31 mouse cellular contexts compared by ENCODE assay signal in the genomic region with DNA sequence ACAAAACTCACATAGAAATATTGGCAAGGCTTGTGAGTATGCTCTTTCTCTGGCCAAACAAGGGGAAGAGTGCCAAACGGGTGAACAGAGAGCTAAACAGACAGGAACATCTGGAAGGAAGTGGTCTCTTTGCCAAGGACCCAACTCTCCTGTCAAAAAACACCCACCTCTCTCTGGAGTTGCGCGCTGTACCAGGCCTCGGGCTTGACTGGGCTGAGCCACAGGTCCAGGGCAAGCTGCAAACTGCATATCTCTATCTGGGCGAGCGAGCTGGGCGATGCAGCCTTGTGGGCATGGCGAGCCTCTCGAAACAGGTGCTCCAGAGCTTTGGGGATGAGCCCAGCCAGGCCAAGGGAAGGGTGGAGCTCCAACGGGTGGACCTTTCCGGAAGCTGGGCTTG.
DNase-seq lines count a peak whose midpoint lies in the region; ATAC-seq and TF ChIP-seq lines count a peak whose summit lies in the region.
"Had no signal": no experiment of that assay in that cellular context is flagged by ENCODE, and none has a peak within 500 bp of the region (broad histone marks: within the 10 kb centered on the region; RNA-seq: fewer than 3 reads in every experiment).

No protein-coding gene starts in this region.

- no peak for TF ChIP-seq CTCF in liver, adult 2 months (IDR thresholded peaks at IDR 0.05; ENCODE audit: low read depth, low read length)

- DNase-seq in liver, adult 2 months (ENCODE audit: extremely low read depth, low read depth, low spot score) = peak; percentile 15
- DNase-seq in fat pad, adult 2 months (ENCODE audit: extremely low read depth, low read depth, low spot score) = peak; percentile 63
- DNase-seq in skeletal muscle tissue, adult 2 months (ENCODE audit: low read depth, low spot score) = peak; percentile 3
- DNase-seq in thymus, postnatal 25 days = peak; percentile 63
- no peak for DNase-seq in adrenal gland, postnatal 25 days
- DNase-seq in limb, embryonic 10.5 days (ENCODE audit: low spot score) = no peak
- no peak for DNase-seq in adrenal gland, adult 18-20 months (ENCODE audit: low spot score in 2 of 2)
- DNase-seq: adrenal gland, adult 8-10 months; B cell, adult 2 months; cerebellum, adult 2 months; cerebellum, postnatal 25 days; heart, adult 2 months; heart, postnatal 36 days; kidney, adult 2 months; kidney, postnatal 10 days; layer of hippocampus, postnatal 36 days; liver, embryonic 13.5 days had no signal

- WGBS in liver, adult 2 months = 86% methylated on average over 11 of the region's 11 CpGs
- WGBS in liver, embryonic 12.5 days (ENCODE audit: insufficient replicate concordance) = 69% methylated on average over 11 of the region's 11 CpGs
- 92% methylated on average over 11 of the region's 11 CpGs for WGBS in limb, embryonic 10.5 days

- no peak for TF ChIP-seq POLR2A in liver, adult 2 months (IDR thresholded peaks at IDR 0.05; ENCODE audit: extremely low read depth, insufficient read depth, low read length)

- no peak for ATAC-seq in liver, embryonic 12.5 days
- ATAC-seq: forebrain, embryonic 15.5 days; midbrain, embryonic 16.5 days; Patski had no signal

- H3K36me3 ChIP-seq in liver, adult 2 months (ENCODE audit: control insufficient read depth, insufficient read depth, low read length) = no peaks in the 10 kb centered on the region
- no peaks in the 10 kb centered on the region for H3K36me3 ChIP-seq in liver, embryonic 12.5 days
- no peaks in the 10 kb centered on the region for H3K36me3 ChIP-seq in limb, embryonic 10.5 days
- H3K36me3 ChIP-seq: forebrain, embryonic 15.5 days; G1E; heart, embryonic 15.5 days; hindbrain, embryonic 15.5 days; limb, embryonic 12.5 days; liver, embryonic 13.5 days; lung, embryonic 15.5 days; midbrain, embryonic 10.5 days had no signal

- no peak overlapping the region for H3K27ac ChIP-seq in liver, adult 2 months (replicated peaks; ENCODE audit: insufficient read depth, low read depth, low read length)
- H3K27ac ChIP-seq in liver, embryonic 12.5 days = no peak overlapping the region
- H3K27ac ChIP-seq in limb, embryonic 10.5 days = no peak overlapping the region
- H3K27ac ChIP-seq: forebrain, embryonic 15.5 days; heart, adult 2 months; heart, embryonic 15.5 days; hindbrain, embryonic 15.5 days; layer of hippocampus, adult 2 months; limb, embryonic 12.5 days; liver, embryonic 13.5 days; lung, embryonic 15.5 days; macrophage; midbrain, embryonic 10.5 days; stomach, postnatal 0 days had no signal

- H3K4me2 ChIP-seq in liver, embryonic 12.5 days = no peak overlapping the region
- H3K4me2 ChIP-seq: forebrain, embryonic 15.5 days; heart, embryonic 15.5 days; hindbrain, embryonic 15.5 days; limb, embryonic 12.5 days; liver, embryonic 13.5 days; lung, embryonic 15.5 days had no signal

- H3K79me2 ChIP-seq in liver, adult 2 months (ENCODE audit: control insufficient read depth, insufficient read depth, low read length) = no peaks in the 10 kb centered on the region

- H3K4me1 ChIP-seq in liver, adult 2 months (ENCODE audit: control insufficient read depth, insufficient read depth, low read length) = peaks cover 6% of the 10 kb centered on the region; the same call in 1 of the 2 replicates
- no peaks in the 10 kb centered on the region for H3K4me1 ChIP-seq in liver, embryonic 12.5 days
- 0 out of 2 replicates have a peak, but pooled peaks cover 3% of the 10 kb centered on the region for H3K4me1 ChIP-seq in limb, embryonic 10.5 days
- H3K4me1 ChIP-seq: forebrain, embryonic 15.5 days; heart, embryonic 15.5 days; hindbrain, embryonic 15.5 days; limb, embryonic 12.5 days; liver, embryonic 13.5 days; midbrain, embryonic 10.5 days had no signal

- no peak overlapping the region for H3K4me3 ChIP-seq in liver, adult 2 months (ENCODE audit: insufficient read depth, low read depth, low read length)
- H3K4me3 ChIP-seq in liver, embryonic 12.5 days = no peak overlapping the region
- no peak overlapping the region for H3K4me3 ChIP-seq in limb, embryonic 10.5 days
- H3K4me3 ChIP-seq: forebrain, embryonic 15.5 days; heart, adult 2 months; heart, embryonic 15.5 days; hindbrain, embryonic 15.5 days; layer of hippocampus, adult 2 months; limb, embryonic 12.5 days; liver, embryonic 13.5 days; lung, embryonic 15.5 days; midbrain, embryonic 10.5 days had no signal

- H3K9me3 ChIP-seq in liver, embryonic 12.5 days (replicated peaks) = no peaks in the 10 kb centered on the region
- H3K9me3 ChIP-seq in limb, embryonic 10.5 days (replicated peaks) = no peaks in the 10 kb centered on the region
- H3K9me3 ChIP-seq: forebrain, embryonic 15.5 days; G1E; heart, embryonic 15.5 days; hindbrain, embryonic 15.5 days; limb, embryonic 12.5 days; liver, embryonic 13.5 days; lung, embryonic 15.5 days; midbrain, embryonic 10.5 days had no signal

- H3K9ac ChIP-seq in liver, adult 2 months (ENCODE audit: low read depth, low read length) = no peak overlapping the region
- no peak overlapping the region for H3K9ac ChIP-seq in liver, embryonic 12.5 days
- H3K9ac ChIP-seq: forebrain, embryonic 15.5 days; heart, embryonic 15.5 days; hindbrain, embryonic 15.5 days; limb, embryonic 12.5 days; liver, embryonic 13.5 days; lung, embryonic 15.5 days had no signal

- no peaks in the 10 kb centered on the region for H3K27me3 ChIP-seq in liver, adult 2 months (ENCODE audit: control insufficient read depth, insufficient read depth, low read length)
- no peaks in the 10 kb centered on the region for H3K27me3 ChIP-seq in liver, embryonic 12.5 days (replicated peaks)
- H3K27me3 ChIP-seq in limb, embryonic 10.5 days (ENCODE audit: low read depth, poor library complexity, severe bottlenecking) = no peaks in the 10 kb centered on the region
- H3K27me3 ChIP-seq: CH12.LX; forebrain, embryonic 15.5 days; heart, embryonic 15.5 days; hindbrain, embryonic 15.5 days; limb, embryonic 12.5 days; liver, embryonic 13.5 days; lung, embryonic 15.5 days; Patski had no signal

Comparison
In these comparisons a context has a peak if more than half of its experiments do, and no peak if none do; other contexts are left out.
1. DNase-seq: peak in liver, adult 2 months (single experiment), fat pad, adult 2 months (single experiment), skeletal muscle tissue, adult 2 months (single experiment) and thymus, postnatal 25 days (single experiment); none in adrenal gland, postnatal 25 days (single experiment), limb, embryonic 10.5 days (single experiment) and adrenal gland, adult 18-20 months (0 of 2).